Mouse (Mus musculus): Measurements from ENCODE around the gene Bmp7. TPM values are rescaled to one million over a fixed set of nuclear protein-coding genes. Genes with fewer than 3 reads are reported as not detected.

The Bmp7 gene
- polyA plus RNA-seq, 1 experiment from 2014 or later = 1.1 TPM

GRCm38 (mm10) chr2:172923198-172923597 is 16.9 kb downstream of the Bmp7 start:
- TF ChIP-seq EP300 (IDR thresholded peaks at IDR 0.05) = no peak
- DNase-seq (ENCODE audit: low spot score) (peak; percentile 38), ATAC-seq (peak; percentile 47)
- Histone ChIP-seq H3K27ac (ENCODE audit: low read length) (no peak overlapping the region), H3K9me3 (ENCODE audit: low read length) (no peaks in the 10 kb centered on the region), H3K4me3 (ENCODE audit: low read depth, low read length) (no peak overlapping the region), H3K4me2 (replicated peaks; ENCODE audit: low read depth, low read length) (no peak overlapping the region), H3K4me1 (ENCODE audit: insufficient read depth, low read depth, low read length) (no peaks in the 10 kb centered on the region), H3K36me3 (ENCODE audit: insufficient read depth, low read length) (no peaks in the 10 kb centered on the region), H3K9ac (replicated peaks; ENCODE audit: low read depth) (no peak overlapping the region), H3K27me3 (replicated peaks; ENCODE audit: insufficient read depth, low read length) (no peaks in the 10 kb centered on the region)
- 51% methylated on average over 5 of the region's 7 CpGs for WGBS

GRCm38 (mm10) chr2:172922597-172922996 is 17.5 kb downstream of the Bmp7 start:
- ATAC-seq = no peak

GRCm38 (mm10) chr2:172914018-172914417 is 26.1 kb downstream of the Bmp7 start:
- ATAC-seq (peak; percentile 75), DNase-seq (ENCODE audit: low spot score) (peak; percentile 41)
- Histone ChIP-seq H3K4me2 (replicated peaks; ENCODE audit: low read depth, low read length) (peak overlapping the region; percentile 27; the same call in 1 of the 2 replicates), H3K27me3 (replicated peaks; ENCODE audit: insufficient read depth, low read length) (no peaks in the 10 kb centered on the region), H3K4me1 (ENCODE audit: insufficient read depth, low read depth, low read length) (no peaks in the 10 kb centered on the region), H3K9ac (replicated peaks; ENCODE audit: low read depth) (no peak overlapping the region), H3K9me3 (ENCODE audit: low read length) (no peaks in the 10 kb centered on the region), H3K36me3 (ENCODE audit: insufficient read depth, low read length) (no peaks in the 10 kb centered on the region), H3K4me3 (ENCODE audit: low read depth, low read length) (no peak overlapping the region), H3K27ac (ENCODE audit: low read length) (no peak overlapping the region)
- TF ChIP-seq EP300 (IDR thresholded peaks at IDR 0.05) (no peak), CTCF (IDR thresholded peaks at IDR 0.05) (no peak)
- whole genome bisulfite sequencing = 62% methylated on average over 14 of the region's 14 CpGs

More at GRCm38 (mm10) chr2:172922597-172922996, 17.5 kb downstream of the Bmp7 start:
- no peak for DNase-seq (ENCODE audit: low spot score)
- 52% methylated on average over 5 of the region's 5 CpGs for WGBS
- no peak for TF ChIP-seq EP300 (IDR thresholded peaks at IDR 0.05)
- no peak for TF ChIP-seq CTCF (IDR thresholded peaks at IDR 0.05)
- Histone ChIP-seq H3K27me3 (replicated peaks; ENCODE audit: insufficient read depth, low read length) (no peaks in the 10 kb centered on the region), H3K4me1 (ENCODE audit: insufficient read depth, low read depth, low read length) (no peaks in the 10 kb centered on the region), H3K9me3 (ENCODE audit: low read length) (no peaks in the 10 kb centered on the region), H3K27ac (ENCODE audit: low read length) (no peak overlapping the region), H3K36me3 (ENCODE audit: insufficient read depth, low read length) (no peaks in the 10 kb centered on the region), H3K9ac (replicated peaks; ENCODE audit: low read depth) (no peak overlapping the region), H3K4me2 (replicated peaks; ENCODE audit: low read depth, low read length) (no peak overlapping the region), H3K4me3 (ENCODE audit: low read depth, low read length) (no peak overlapping the region)

GRCm38 (mm10) chr2:172911715-172912114 is 28.4 kb downstream of the Bmp7 start:
- no peaks in the 10 kb centered on the region for H3K9me3 ChIP-seq (ENCODE audit: low read length)
- ATAC-seq (no peak), DNase-seq (ENCODE audit: low spot score) (no peak)
- H3K4me3 ChIP-seq (ENCODE audit: low read depth, low read length) = no peak overlapping the region
- 51% methylated on average over 5 of the region's 5 CpGs for WGBS
- H3K36me3 ChIP-seq (ENCODE audit: insufficient read depth, low read length) = no peaks in the 10 kb centered on the region
- H3K27ac ChIP-seq (ENCODE audit: low read length) = no peak overlapping the region
- no peak overlapping the region for H3K4me2 ChIP-seq (replicated peaks; ENCODE audit: low read depth, low read length)
- H3K9ac ChIP-seq (replicated peaks; ENCODE audit: low read depth) = no peak overlapping the region
- no peaks in the 10 kb centered on the region for H3K4me1 ChIP-seq (ENCODE audit: insufficient read depth, low read depth, low read length)
- H3K27me3 ChIP-seq (replicated peaks; ENCODE audit: insufficient read depth, low read length) = no peaks in the 10 kb centered on the region
- TF ChIP-seq EP300 (IDR thresholded peaks at IDR 0.05) = no peak
- no peak for TF ChIP-seq CTCF (IDR thresholded peaks at IDR 0.05)

GRCm38 (mm10) chr2:172911157-172911556 is 29.0 kb downstream of the Bmp7 start:
- no peak overlapping the region for H3K27ac ChIP-seq (ENCODE audit: low read length)
- no peak; the same call in 1 of the 2 replicates for ATAC-seq

GRCm38 (mm10) chr2:172909463-172909862 is 30.7 kb downstream of the Bmp7 start:
- Histone ChIP-seq H3K4me2 (replicated peaks; ENCODE audit: low read depth, low read length) (no peak overlapping the region), H3K27ac (ENCODE audit: low read length) (no peak overlapping the region), H3K4me1 (ENCODE audit: insufficient read depth, low read depth, low read length) (no peaks in the 10 kb centered on the region), H3K4me3 (ENCODE audit: low read depth, low read length) (no peak overlapping the region), H3K36me3 (ENCODE audit: insufficient read depth, low read length) (no peaks in the 10 kb centered on the region), H3K9ac (replicated peaks; ENCODE audit: low read depth) (no peak overlapping the region), H3K9me3 (ENCODE audit: low read length) (no peaks in the 10 kb centered on the region), H3K27me3 (replicated peaks; ENCODE audit: insufficient read depth, low read length) (no peaks in the 10 kb centered on the region)
- no peak for ATAC-seq
- no peak for TF ChIP-seq EP300 (IDR thresholded peaks at IDR 0.05)
- no peak for TF ChIP-seq CTCF (IDR thresholded peaks at IDR 0.05)
- no peak for DNase-seq (ENCODE audit: low spot score)
- 55% methylated on average over 6 of the region's 6 CpGs for WGBS

More at GRCm38 (mm10) chr2:172911157-172911556, 29.0 kb downstream of the Bmp7 start:
- no peaks in the 10 kb centered on the region for H3K4me1 ChIP-seq (ENCODE audit: insufficient read depth, low read depth, low read length)
- H3K36me3 ChIP-seq (ENCODE audit: insufficient read depth, low read length) = no peaks in the 10 kb centered on the region
- no peak for DNase-seq (ENCODE audit: low spot score)
- H3K27me3 ChIP-seq (replicated peaks; ENCODE audit: insufficient read depth, low read length) = no peaks in the 10 kb centered on the region
- 70% methylated on average over 6 of the region's 6 CpGs for WGBS
- H3K9me3 ChIP-seq (ENCODE audit: low read length) = no peaks in the 10 kb centered on the region
- no peak overlapping the region for H3K9ac ChIP-seq (replicated peaks; ENCODE audit: low read depth)
- TF ChIP-seq EP300 (IDR thresholded peaks at IDR 0.05) (no peak), CTCF (IDR thresholded peaks at IDR 0.05) (no peak)
- H3K4me2 ChIP-seq (replicated peaks; ENCODE audit: low read depth, low read length) = no peak overlapping the region
- H3K4me3 ChIP-seq (ENCODE audit: low read depth, low read length) = no peak overlapping the region

- DNase-seq (ENCODE audit: low spot score) (no peak), ATAC-seq (peak; percentile 27; the same call in 1 of the 2 replicates)
- Histone ChIP-seq H3K4me3 (ENCODE audit: low read depth, low read length) (no peak overlapping the region), H3K4me1 (ENCODE audit: insufficient read depth, low read depth, low read length) (no peaks in the 10 kb centered on the region), H3K9ac (replicated peaks; ENCODE audit: low read depth) (no peak overlapping the region), H3K27ac (ENCODE audit: low read length) (no peak overlapping the region), H3K27me3 (replicated peaks; ENCODE audit: insufficient read depth, low read length) (no peaks in the 10 kb centered on the region), H3K36me3 (ENCODE audit: insufficient read depth, low read length) (no peaks in the 10 kb centered on the region), H3K4me2 (replicated peaks; ENCODE audit: low read depth, low read length) (no peak overlapping the region), H3K9me3 (ENCODE audit: low read length) (no peaks in the 10 kb centered on the region)
- no peak for TF ChIP-seq EP300 (IDR thresholded peaks at IDR 0.05)
- no peak for TF ChIP-seq CTCF (IDR thresholded peaks at IDR 0.05)
- 54% methylated on average over 9 of the region's 9 CpGs for WGBS
These were observed 34.0 kb downstream of the Bmp7 start for GRCm38 (mm10) chr2:172906146-172906545.

All from lung, postnatal 0 days (tissue).